Mouse (Mus musculus) G1E (cell line): ENCODE results near the gene Prpf8. TPM values are rescaled to one million over a fixed set of nuclear protein-coding genes. Genes with fewer than 3 reads are reported as not detected.
"Not testable (repeated sequence)": the region's sequence is repeated elsewhere in the genome, so short reads cannot be mapped to it uniquely, and the experiment has no call there.

Experiments used
- ATAC-seq: 2 replicates; pipeline ENCODE4 v1.8.0; 2016; ENCODE audit warnings: mild to moderate bottlenecking; ENCODE audit not compliant: insufficient number of reproducible peaks, poor library complexity, low FRiP score, severe bottlenecking; ENCODE audit errors: extremely low read depth
- DNase-seq: peaks from one replicate; pipeline ENCODE4 v3.0.0; 2012; ENCODE audit warnings: low spot score
- H3K27me3 ChIP-seq: 2 replicates; pipeline ENCODE4 v1.6.1; 2012; ENCODE audit warnings: mild to moderate bottlenecking, low read length, inconsistent platforms; ENCODE audit not compliant: insufficient read depth
- H3K36me3 ChIP-seq: replicated peaks from 2 replicates; pipeline ENCODE3; 2012; ENCODE audit warnings: mild to moderate bottlenecking, inconsistent platforms
- H3K4me1 ChIP-seq: 2 replicates; pipeline ENCODE4 v1.6.1; 2012; ENCODE audit warnings: low read depth, low read length, inconsistent platforms, mixed read lengths; ENCODE audit not compliant: insufficient read depth
- H3K4me3 ChIP-seq: 2 replicates; pipeline ENCODE4 v1.5.1; 2012; ENCODE audit warnings: low read depth, mild to moderate bottlenecking, inconsistent platforms, low read length, moderate library complexity, mixed read lengths
- H3K9me3 ChIP-seq: replicated peaks from 2 replicates; pipeline ENCODE4 v1.6.1; 2012; ENCODE audit warnings: inconsistent platforms
- CTCF ChIP-seq: IDR thresholded peaks from 2 replicates; pipeline ENCODE4 v1.5.1; 2012; ENCODE audit warnings: low read depth, low read length, inconsistent platforms, mixed read lengths
- GATA1 ChIP-seq: IDR thresholded peaks from 2 replicates; pipeline ENCODE4 v1.6.1; 2012; ENCODE audit warnings: borderline replicate concordance, low read length, inconsistent platforms, mixed read lengths
- GATA2 ChIP-seq: IDR thresholded peaks from 2 replicates; pipeline ENCODE4 v1.6.1; 2012; ENCODE audit warnings: low read depth, low read length, inconsistent platforms, borderline replicate concordance
- POLR2AphosphoS5 ChIP-seq: IDR thresholded peaks from 2 replicates; pipeline ENCODE4 v1.6.1; 2012; ENCODE audit warnings: low read depth, low read length, inconsistent platforms; ENCODE audit not compliant: insufficient replicate concordance
- TAL1 ChIP-seq: conservative IDR thresholded peaks from 2 replicates; pipeline ENCODE4 v1.6.1; 2012; ENCODE audit warnings: low read depth, low read length, inconsistent platforms, mixed read lengths
- polyA plus RNA-seq: library from polyadenylated mRNA; stranded (reverse); fragments of >175 nt; gene quantifications from 2 replicates; pipeline ENCODE4 v1.2.3, GENCODE M21; 2012
- total RNA-seq, 2 experiments: library from RNA; stranded (forward) in 1 of 2; stranded (reverse) in 1 of 2; fragments of 200-1000 nt in 1 of 2; fragments of >200 nt in 1 of 2; fragmentation: Nextera tagmentation in 1 of 2; gene quantifications; 2 replicates each; pipeline ENCODE4 v1.2.3; 2014 to 2017

The Prpf8 gene
- total and polyA plus RNA-seq, 3 experiments = 90.1 to 539 (median 150) TPM

GRCm38 (mm10) chr11:75452812-75453557 lies 33.6 kb upstream of the Prpf8 start:
- H3K36me3 ChIP-seq = peaks cover 53% of the 10 kb centered on the region
- H3K4me1 ChIP-seq = peaks cover 94% of the 10 kb centered on the region
- H3K27me3 ChIP-seq = no peaks in the 10 kb centered on the region
- DNase-seq = no peak
- no peak for TF ChIP-seq POLR2AphosphoS5
- TF ChIP-seq GATA2 = no peak
- TF ChIP-seq CTCF = no peak
- TF ChIP-seq TAL1 = no peak
- peak overlapping the region; percentile 74; the same call in 1 of the 2 replicates for H3K4me3 ChIP-seq
- no peak for ATAC-seq
- no peaks in the 10 kb centered on the region for H3K9me3 ChIP-seq

- peak; percentile 82 for DNase-seq
- peak; percentile 66 for ATAC-seq
- H3K4me1 ChIP-seq = peaks cover 94% of the 10 kb centered on the region
These were observed 32.4 kb upstream of the Prpf8 start, which contains the start of gene Wdr81 for GRCm38 (mm10) chr11:75453991-75454930. Gene Wdr81, minus strand, starts transcription at chr11:75454717.

GRCm38 (mm10) chr11:75455041-75455736 lies 31.4 kb upstream of the Prpf8 start:
- TF ChIP-seq POLR2AphosphoS5 (no peak), TAL1 (no peak), GATA1 (no peak), GATA2 (no peak), CTCF (no peak)
- ATAC-seq = no peak
- H3K4me3 ChIP-seq = peak overlapping the region; percentile 74; the same call in 1 of the 2 replicates

More at GRCm38 (mm10) chr11:75453991-75454930, 32.4 kb upstream of the Prpf8 start, which contains the start of gene Wdr81:
- no peak for TF ChIP-seq GATA2
- TF ChIP-seq POLR2AphosphoS5 = no peak
- TF ChIP-seq TAL1 = no peak
- no peak for TF ChIP-seq GATA1
- Histone ChIP-seq H3K9me3 (no peaks in the 10 kb centered on the region), H3K4me3 (peak within 1 kb of the TSS; percentile 74), H3K27me3 (no peaks in the 10 kb centered on the region), H3K36me3 (peaks cover 40% of the 10 kb centered on the region)

GRCm38 (mm10) chr11:75455971-75456370 lies 30.6 kb upstream of the Prpf8 start:
- H3K4me1 ChIP-seq = peaks cover 93% of the 10 kb centered on the region
- not testable (repeated sequence) for H3K27me3 ChIP-seq, DNase-seq, ATAC-seq, H3K9me3 ChIP-seq, H3K4me3 ChIP-seq
- peaks cover 30% of the 10 kb centered on the region for H3K36me3 ChIP-seq

More at GRCm38 (mm10) chr11:75455041-75455736, 31.4 kb upstream of the Prpf8 start:
- peaks cover 95% of the 10 kb centered on the region for H3K4me1 ChIP-seq
- H3K9me3 ChIP-seq = no peaks in the 10 kb centered on the region
- peaks cover 36% of the 10 kb centered on the region for H3K36me3 ChIP-seq
- H3K27me3 ChIP-seq = no peaks in the 10 kb centered on the region
- no peak for DNase-seq

- H3K4me1 ChIP-seq = peaks cover 88% of the 10 kb centered on the region
- DNase-seq (no peak), ATAC-seq (no peak)
- H3K27me3 ChIP-seq = no peaks in the 10 kb centered on the region
- TF ChIP-seq GATA1 = no peak
- TF ChIP-seq GATA2 = no peak
- TF ChIP-seq CTCF = no peak
- no peak for TF ChIP-seq TAL1
- no peak for TF ChIP-seq POLR2AphosphoS5
- H3K4me3 ChIP-seq = no peak overlapping the region
- H3K9me3 ChIP-seq = no peaks in the 10 kb centered on the region
- peaks cover 25% of the 10 kb centered on the region for H3K36me3 ChIP-seq
These were observed 30.2 kb upstream of the Prpf8 start for GRCm38 (mm10) chr11:75456440-75456871.

GRCm38 (mm10) chr11:75458169-75458568 lies 28.4 kb upstream of the Prpf8 start:
- peak; percentile 81 for TF ChIP-seq CTCF
- TF ChIP-seq POLR2AphosphoS5 = no peak
- no peak for TF ChIP-seq GATA1
- no peak overlapping the region; the same call in 1 of the 2 replicates for H3K4me3 ChIP-seq
- DNase-seq = peak; percentile 52

More at GRCm38 (mm10) chr11:75458169-75458568, 28.4 kb upstream of the Prpf8 start:
- no peak for ATAC-seq
- Histone ChIP-seq H3K9me3 (no peaks in the 10 kb centered on the region), H3K27me3 (no peaks in the 10 kb centered on the region), H3K36me3 (peaks cover 8% of the 10 kb centered on the region), H3K4me1 (peaks cover 88% of the 10 kb centered on the region)
